In genomic region chr11:24341650-24342049, GRCm38 (mm10) we compare ENCODE assay signal across 18 mouse cellular contexts.
"Had no signal": no experiment of that assay in that cellular context is flagged by ENCODE, and none has a peak within 500 bp of the region (broad histone marks: within the 10 kb centered on the region; RNA-seq: fewer than 3 reads in every experiment).

No protein-coding gene starts in this region.

- H3K4me2 ChIP-seq: lung, embryonic 14.5 days; midbrain, embryonic 13.5 days; neural tube, embryonic 13.5 days; neural tube, embryonic 15.5 days had no signal

- H3K9me3 ChIP-seq: midbrain, embryonic 10.5 days; midbrain, embryonic 13.5 days; neural tube, embryonic 13.5 days; neural tube, embryonic 15.5 days had no signal

- ATAC-seq: midbrain, embryonic 13.5 days; midbrain, embryonic 16.5 days had no signal

- DNase-seq: lung, adult 18-20 months; lung, embryonic 14.5 days; lung, postnatal 10 days; lung, postnatal 4 days; retina, postnatal 1 day; right cerebral cortex, adult 18-20 months; right cerebral cortex, postnatal 25 days; right cerebral cortex, postnatal 4 days; spleen, adult 18-20 months; thymus, adult 18-20 months; thymus, postnatal 14 days; thymus, postnatal 36 days had no signal

- H3K4me1 ChIP-seq: neural tube, embryonic 15.5 days had no signal

- H3K4me3 ChIP-seq: midbrain, embryonic 10.5 days; midbrain, embryonic 13.5 days; myocyte; neural tube, embryonic 13.5 days; neural tube, embryonic 15.5 days had no signal

- H3K27ac ChIP-seq: midbrain, embryonic 10.5 days; midbrain, embryonic 13.5 days; neural tube, embryonic 13.5 days; neural tube, embryonic 15.5 days had no signal

- H3K9ac ChIP-seq: lung, embryonic 14.5 days; midbrain, embryonic 13.5 days; neural tube, embryonic 13.5 days; neural tube, embryonic 15.5 days had no signal

- H3K27me3 ChIP-seq: midbrain, embryonic 13.5 days; neural tube, embryonic 13.5 days; neural tube, embryonic 15.5 days had no signal

- H3K36me3 ChIP-seq: midbrain, embryonic 10.5 days; midbrain, embryonic 13.5 days; neural tube, embryonic 13.5 days; neural tube, embryonic 15.5 days had no signal
